Mouse (Mus musculus) kidney, adult 8-10 months (tissue): Measurements from ENCODE around the gene Gfap.

Experiments
- DNase-seq, 2 experiments: peaks; one replicate each; pipeline ENCODE4 v3.0.0; 2022

Gene Gfap

GRCm38 (mm10) chr11:102900763-102901162 lies at the start of gene Gfap:
Gene Gfap, minus strand, starts transcription at chr11:102900912.
- DNase-seq, result peak; percentile 52 to 82

DNA sequence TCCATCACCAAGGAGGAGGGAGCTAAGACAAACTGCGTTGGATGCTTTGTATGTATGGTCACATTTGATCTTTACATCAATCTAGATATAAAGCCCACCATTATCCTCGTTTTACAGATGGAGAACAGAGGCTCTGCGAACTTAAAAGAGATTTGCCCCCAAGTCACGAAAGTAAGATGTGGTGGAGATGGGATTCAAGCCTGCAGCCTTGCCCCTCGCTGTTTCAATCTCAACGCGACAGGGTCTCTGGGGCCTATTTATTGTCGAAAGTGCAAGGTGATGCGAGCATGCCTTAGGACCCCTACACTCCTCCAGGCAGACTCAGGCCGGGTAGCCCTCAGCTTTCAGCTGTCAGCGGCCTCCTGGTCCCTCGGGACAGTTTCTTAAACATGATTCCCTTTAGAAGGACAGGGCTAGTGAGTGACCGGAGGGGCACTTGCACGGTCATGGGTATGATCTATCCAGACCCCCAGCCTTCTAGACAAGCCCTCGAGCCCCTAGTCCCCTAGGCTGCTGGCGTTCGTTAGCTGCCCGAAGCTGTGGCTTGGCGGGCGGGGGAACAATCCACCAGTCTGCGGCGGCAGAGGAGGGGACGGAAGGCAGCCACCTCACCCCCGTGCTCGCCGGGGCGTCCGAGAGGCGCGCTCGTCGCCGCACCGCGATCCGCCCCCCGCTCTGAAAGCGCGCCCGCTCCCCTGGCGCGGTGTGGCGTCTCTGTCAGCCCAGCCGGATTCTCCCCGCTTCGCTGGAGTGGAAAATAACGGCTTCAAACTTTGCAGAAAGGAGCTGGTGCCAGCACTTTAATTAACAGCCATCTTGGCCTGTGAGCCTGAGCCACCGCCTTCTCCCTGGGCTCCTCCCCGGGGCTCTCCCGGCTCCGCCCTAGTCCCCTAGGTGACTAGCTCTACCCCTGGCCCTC lies 47.6 kb upstream of the Gfap start:
- peak; percentile 68 to 72 for DNase-seq

GRCm38 (mm10) chr11:102946992-102947343 lies 46.3 kb upstream of the Gfap start:
- DNase-seq, result no peak

- DNase-seq, result peak; percentile 78 to 84
Observed at GRCm38 (mm10) chr11:102946265-102946991, 45.7 kb upstream of the Gfap start, which contains the start of gene C1ql1. Gene C1ql1, minus strand, starts transcription at chr11:102946688.

- DNase-seq, result no peak
Observed at GRCm38 (mm10) chr11:102945306-102946264, 44.9 kb upstream of the Gfap start.

DNA sequence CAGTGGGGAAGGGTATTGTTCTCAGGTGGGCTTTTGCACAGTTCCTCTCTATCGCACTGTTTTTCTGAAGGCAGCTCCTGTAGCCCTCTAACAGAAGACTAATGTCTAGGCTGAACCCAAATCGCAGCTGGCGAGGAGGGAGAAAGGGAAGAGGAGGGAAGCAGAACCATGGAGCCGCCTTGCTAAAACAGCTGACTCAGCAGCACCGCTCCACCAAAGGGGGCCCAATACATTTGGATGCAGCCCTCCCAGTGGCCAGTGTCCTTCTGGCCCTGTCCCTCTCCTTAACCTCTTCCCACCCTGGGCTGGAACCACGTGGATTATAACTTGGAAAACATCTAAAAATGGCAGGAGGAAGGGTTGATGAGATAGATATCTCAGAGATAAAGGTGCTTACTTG lies 40.5 kb upstream of the Gfap start:
- DNase-seq, result no peak

DNA sequence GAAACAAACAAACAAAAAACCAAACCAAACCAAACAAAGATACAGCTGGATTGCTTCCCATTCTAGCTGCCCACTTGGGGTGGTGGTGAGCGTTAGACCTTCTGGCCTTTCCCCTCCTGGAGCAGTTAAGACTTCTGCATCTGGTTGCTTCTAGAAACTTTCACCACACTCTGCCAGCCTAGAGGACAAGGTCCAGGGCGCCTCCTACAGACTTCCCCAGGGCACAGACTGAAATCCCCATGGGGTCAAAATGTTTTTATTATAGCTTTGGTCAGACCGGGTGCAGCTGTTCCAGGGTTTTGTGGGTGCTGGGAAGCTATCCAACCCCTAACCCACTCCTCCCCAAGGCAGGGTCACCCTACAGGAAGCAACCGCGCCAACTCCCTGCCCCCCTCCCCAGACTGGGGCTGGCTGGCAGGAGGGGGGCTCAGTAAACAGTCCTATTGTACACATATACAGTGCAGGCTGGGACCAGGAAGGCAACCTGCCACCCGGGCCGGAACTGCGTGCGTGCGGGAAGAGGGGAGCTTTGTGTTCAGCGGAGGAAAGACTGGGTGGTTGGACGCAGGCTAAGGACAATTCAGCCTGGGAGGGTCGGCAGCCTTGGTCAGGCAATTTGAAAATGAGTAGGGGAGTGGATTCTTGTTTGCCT lies 38.4 kb upstream of the Gfap start:
- DNase-seq, result no peak

DNA sequence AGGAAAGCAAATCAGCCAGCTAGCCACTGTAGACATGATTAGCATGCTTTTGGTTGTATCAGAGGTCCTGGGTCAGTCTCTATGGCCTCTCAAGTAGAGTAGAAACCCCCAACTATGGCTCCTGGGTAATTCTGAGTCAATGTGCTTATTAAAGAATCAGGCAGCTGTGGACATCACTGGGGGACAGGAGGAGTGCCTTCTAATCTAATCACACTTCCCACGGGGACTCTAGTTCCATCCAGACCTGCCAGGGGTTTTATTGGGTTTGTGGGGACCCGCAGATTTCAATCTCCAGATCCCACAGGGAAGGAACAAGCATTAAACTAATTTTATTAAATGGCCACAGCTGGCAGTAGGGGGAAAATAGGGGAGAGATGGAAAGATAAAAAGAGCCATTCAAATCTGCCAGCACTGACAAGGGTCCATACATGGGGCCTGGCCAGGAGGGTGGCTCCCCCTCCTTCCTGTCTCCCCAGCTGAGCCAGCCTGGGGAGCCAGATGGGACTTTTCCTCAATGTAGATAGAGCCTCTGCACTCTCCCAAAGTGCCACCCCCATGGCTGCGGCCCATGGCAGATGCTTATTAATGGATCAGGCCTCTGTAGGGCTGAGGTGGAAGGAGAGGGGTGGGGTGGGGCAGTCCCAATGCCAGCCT lies 36.9 kb upstream of the Gfap start:
- DNase-seq, result no peak

DNA sequence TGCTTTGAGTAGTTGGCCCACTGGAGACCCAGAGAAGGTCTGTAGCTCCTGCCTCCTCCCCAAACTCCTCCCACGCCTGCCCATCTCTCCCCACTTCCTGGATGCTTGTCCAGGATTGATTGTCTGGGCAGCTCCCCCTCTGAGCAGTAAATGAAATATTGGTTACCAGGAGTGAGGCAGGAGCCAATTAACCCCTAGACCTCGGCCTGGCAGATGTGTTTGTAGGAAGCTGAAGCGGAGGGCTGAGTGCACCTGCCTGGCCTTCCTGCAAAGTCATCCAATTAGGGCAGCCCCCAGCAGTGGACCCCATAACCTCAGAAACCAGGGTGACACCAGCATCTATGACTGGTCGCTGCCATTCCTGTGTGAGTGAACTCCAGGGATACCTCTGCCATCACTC lies 35.6 kb upstream of the Gfap start:
- DNase-seq, result no peak

DNA sequence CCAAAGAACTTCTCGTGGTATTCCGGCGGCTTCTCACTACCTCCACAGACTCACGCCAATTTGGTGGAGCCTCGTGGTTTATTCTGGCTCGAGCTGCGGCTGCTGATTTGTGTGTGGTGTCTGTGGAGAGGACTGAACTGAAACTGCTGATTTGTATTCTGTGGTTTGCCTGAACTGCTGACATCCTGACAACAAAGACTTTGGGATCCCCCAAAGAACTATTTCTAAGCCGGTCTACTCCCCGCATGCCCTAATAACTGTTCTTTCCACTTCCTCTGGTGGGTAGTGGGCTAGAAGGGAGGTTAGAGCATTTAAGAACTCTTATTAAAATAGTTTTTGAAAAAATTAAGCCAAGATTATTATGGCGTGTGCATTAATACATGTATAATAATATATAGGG lies 30.0 kb upstream of the Gfap start:
- DNase-seq, result no peak

DNA sequence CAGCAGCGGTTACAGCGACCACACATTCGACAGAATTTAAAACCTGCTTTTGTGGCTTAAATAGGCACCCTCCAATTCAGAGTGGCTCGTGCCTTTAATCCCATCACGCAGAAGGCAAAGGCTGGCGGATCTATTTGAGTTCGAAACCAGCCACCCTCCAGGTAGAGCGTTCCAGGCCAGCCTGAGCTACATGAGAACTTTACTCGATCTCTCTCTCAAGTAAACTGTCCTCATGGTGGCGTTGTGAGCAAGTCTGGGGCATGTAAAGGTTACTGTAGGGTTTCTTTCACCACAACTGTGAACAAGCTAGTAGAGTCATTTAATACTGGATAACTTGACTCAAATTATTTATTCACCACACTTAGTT lies 24.6 kb upstream of the Gfap start:
- DNase-seq, result no peak

GRCm38 (mm10) chr11:102924557-102925350 lies 24.0 kb upstream of the Gfap start, which contains the start of gene Kif18b:
Gene Kif18b, minus strand, starts transcription at chr11:102925124.
- DNase-seq, result peak; percentile 94 to 95

GRCm38 (mm10) chr11:102921491-102921890 lies 20.8 kb upstream of the Gfap start:
- no peak for DNase-seq

DNA sequence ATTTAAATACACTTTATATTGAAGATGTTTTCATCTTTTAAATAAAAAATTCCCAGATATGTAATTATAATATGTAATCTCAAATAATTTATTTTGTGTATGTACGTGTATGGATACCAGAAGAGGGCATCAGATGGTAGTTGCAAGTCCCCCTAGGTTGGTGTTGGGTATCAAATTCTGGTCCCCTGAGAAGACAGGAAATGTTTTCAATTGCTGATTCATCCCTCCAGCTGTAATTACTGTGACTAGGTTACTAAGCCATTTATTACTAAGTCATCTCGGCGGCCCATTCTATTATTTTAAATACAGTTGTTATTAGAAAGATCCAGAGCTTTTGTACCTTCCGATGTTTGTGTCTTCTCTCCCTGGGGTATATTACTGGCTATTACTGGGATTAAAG lies 17.4 kb upstream of the Gfap start:
- DNase-seq, result no peak

- no peak for DNase-seq
Observed at GRCm38 (mm10) chr11:102915380-102915779, 14.7 kb upstream of the Gfap start.

GRCm38 (mm10) chr11:102911376-102911775 lies 10.7 kb upstream of the Gfap start:
- no peak for DNase-seq

GRCm38 (mm10) chr11:102903654-102904053 lies 2.9 kb upstream of the Gfap start:
- no peak for DNase-seq

GRCm38 (mm10) chr11:102902107-102902506 lies 1.4 kb upstream of the Gfap start:
- DNase-seq, result no peak

DNA sequence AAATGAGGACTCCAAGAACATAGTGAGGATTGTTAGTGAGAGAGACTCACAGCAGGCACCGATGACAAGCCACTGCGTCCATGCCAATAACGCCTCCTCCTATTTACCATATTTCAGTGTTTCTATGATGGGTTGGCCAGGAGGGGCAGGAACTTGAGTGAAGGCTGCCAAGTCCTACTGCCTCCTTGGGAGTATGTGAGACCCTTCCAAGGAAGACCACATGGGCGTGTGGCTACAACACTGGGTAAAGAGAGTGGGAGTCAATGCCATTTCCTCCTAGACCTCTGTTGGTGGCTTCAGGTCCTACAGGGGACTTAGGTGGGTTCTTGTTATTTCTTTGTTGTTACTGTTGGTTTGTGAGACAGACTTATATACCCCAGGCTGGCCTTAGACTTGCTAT lies 487 bp upstream of the Gfap start:
- no peak for DNase-seq

DNA sequence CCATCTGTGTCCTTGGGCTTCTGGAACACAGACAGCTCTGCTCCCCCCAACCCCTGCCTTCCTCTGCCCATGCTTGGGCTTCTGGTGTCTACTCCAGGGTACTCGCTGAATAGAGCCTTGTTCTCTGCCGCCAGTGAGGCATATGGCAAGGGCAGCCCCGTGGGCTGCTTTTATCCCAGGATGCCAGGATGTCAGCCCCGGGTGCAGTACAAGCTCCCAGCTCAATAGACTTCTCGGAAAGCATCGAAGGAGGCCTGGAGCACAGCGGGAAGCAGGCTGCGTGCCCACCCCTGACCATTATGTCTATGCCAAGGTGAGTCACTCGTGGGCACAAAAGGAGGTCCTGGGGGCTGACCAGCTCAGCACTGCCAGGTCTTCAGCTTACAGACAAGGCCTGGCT lies 2.3 kb downstream of the Gfap start:
- no peak for DNase-seq

- no peak for DNase-seq
Observed at GRCm38 (mm10) chr11:102896641-102897040, 4.1 kb downstream of the Gfap start.
